Mouse (Mus musculus) urinary bladder, postnatal 14 days (tissue): ENCODE results near the gene Gcsh.

ENCODE experiments used
- DNase-seq: peaks from one replicate; pipeline ENCODE4 v3.0.0; 2021; ENCODE audit warnings: low spot score

Gene Gcsh

DNA sequence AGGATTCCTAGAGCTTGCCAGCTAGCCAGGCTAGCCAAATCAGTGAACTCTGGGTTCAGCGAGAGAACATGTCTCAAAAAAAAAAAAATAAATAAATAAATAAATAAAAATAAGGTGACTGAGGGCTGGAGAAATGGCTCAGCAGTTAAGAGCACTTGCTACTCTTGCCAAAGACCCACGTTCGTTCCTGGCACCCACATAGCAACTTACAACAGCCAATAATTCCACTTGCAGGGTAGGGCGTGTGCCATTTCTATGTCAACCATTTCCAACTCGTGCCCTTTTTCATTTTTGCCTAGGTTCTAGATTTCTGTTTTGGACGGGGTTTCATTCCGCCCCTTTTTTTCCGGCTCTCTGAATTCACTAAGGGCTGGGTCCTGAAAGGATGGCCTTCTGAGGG lies 15.3 kb downstream of the Gcsh start:
- DNase-seq: no peak

DNA sequence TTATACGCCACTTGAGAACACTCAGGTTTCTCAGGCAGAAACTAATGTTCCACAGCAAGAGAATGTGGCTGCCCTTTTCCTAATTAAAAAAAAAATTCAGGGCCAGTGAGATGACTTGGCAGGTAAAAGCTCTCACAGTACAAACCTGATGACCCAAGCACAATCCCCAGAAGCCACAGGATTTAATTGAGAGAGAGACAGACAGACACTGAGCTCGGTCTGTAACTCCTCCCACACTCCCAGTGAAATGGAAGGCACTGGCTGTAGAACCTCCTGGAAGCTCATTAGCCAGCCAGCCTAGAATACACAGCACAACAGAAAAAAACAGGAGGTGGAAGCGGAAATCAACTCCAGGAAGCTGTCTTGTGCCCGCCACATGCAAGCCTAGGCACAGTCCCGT lies 17.7 kb downstream of the Gcsh start:
- DNase-seq: no peak

DNA sequence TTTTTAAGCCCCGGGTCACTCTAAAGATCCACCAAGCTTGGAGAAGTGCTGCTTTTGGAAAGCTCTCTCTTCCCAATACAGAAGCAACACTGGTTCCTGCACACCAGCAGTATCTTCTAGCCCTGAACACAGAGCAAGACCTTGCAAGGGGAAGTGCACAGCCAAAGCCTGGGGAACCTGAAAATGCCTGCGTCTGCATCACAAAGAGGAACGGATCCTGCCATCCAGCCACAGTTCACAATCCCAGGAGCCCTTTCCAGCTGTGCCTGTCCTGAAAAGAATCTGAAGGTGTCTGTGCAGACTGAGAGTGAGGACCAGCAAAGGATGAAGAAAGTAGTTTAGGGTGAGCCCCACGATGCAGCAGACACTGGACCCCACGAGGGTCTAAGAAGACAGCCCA lies 18.3 kb downstream of the Gcsh start:
- no peak for DNase-seq

GRCm38 (mm10) chr8:116969531-116969930 lies 23.8 kb downstream of the Gcsh start:
- no peak for DNase-seq

DNA sequence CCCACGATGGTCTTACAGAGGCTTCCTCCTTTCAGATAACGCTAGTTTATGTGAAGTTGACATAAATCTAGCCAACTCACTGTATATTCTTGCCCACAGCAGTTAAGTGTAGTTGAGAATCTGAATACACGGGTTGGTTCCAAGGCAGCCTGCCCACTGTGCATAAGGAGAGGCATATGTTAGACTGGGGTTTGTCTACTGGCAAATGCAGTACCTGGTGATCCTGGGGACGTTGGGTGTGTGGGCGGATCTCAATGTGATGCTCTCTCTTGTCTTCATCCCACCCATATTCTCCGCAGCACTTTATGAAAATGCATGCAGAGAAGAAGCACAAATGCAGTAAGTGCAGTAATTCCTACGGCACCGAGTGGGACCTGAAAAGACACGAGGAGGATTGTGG lies 38.9 kb downstream of the Gcsh start:
- no peak for DNase-seq

DNA sequence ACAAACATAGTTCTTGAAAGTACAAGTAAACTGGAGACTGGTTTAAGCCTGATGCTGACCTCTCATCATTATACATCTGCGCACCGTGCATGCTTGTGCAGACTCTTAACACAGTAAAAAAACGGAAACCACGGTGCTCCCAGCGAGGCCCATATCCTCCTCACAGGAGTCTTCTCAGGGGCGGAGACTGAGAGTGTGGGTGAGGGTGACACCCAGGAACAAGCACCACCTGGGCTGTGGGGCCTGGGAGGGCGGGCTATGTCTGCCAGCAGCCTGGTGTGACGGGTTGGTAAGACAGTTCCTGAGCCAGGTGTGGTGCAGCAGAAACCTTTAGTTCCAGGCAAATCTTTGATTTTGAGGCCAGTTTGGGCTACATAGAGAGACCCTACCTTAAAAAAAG lies 40.9 kb downstream of the Gcsh start:
- no peak for DNase-seq

DNA sequence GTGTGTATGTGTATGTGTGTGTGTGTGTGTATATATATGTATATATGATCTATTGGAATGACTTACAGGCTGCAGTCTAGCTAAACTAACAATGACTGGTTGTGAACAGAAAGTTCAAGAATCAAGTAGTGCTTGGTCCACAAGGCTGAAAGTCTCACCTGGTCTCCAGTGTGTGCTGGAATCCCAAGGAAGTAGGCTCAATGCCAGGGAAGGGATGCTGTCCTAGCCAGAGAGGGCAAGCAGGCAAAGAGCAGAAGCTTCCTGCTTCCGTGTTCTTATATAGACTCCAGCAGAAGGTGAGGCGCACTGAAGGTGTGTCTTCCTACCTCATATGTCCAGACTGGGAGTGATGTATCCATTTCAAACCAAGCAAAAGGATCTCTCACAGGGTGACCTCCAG lies 41.6 kb downstream of the Gcsh start:
- DNase-seq: no peak

GRCm38 (mm10) chr8:116951369-116951768 lies 42.0 kb downstream of the Gcsh start:
- peak; percentile 19 for DNase-seq

GRCm38 (mm10) chr8:116947589-116947988 lies 45.7 kb downstream of the Gcsh start:
- DNase-seq: no peak

DNA sequence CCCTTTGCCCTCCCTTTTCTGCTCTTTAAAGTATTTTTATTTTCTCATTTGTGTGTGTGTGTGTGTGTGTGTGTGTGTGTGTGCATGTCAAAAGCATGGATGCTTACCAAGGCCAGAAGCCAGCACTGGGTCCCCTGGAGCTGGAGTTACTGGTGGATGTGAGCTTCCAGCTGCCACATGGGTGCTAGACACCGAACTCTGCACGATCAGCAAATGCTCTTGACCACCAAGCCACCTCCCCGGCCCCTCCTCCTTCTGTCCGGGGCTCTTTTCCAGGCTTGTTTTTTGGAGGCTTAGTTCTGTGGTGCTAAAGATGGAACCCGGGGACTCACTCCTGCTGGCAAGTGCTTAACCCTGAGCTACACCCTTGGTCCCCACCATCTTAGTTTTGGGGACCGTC lies 46.5 kb downstream of the Gcsh start:
- DNase-seq: no peak

- DNase-seq: no peak
These were observed 47.0 kb downstream of the Gcsh start for GRCm38 (mm10) chr8:116946268-116946838.

GRCm38 (mm10) chr8:116945169-116945910 lies 48.0 kb downstream of the Gcsh start:
- no peak for DNase-seq

DNA sequence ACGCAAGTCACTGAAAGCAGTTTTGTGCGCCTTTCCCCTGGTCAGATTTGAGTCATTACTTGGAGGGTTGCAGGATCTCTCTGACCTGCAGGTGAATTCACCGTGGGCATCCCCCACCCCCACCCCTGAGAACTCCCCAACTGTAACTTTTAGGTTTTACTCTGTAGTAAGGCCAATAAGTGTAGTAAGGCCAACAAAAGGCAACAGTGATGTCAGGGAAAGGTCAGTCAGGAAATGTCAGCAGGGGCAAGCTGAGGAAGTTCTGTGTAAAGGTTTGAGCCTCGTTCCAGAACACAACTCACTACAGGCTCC lies 49.0 kb downstream of the Gcsh start:
- DNase-seq: no peak

GRCm38 (mm10) chr8:116943555-116944384 lies 49.6 kb downstream of the Gcsh start:
- DNase-seq: peak; percentile 24

DNA sequence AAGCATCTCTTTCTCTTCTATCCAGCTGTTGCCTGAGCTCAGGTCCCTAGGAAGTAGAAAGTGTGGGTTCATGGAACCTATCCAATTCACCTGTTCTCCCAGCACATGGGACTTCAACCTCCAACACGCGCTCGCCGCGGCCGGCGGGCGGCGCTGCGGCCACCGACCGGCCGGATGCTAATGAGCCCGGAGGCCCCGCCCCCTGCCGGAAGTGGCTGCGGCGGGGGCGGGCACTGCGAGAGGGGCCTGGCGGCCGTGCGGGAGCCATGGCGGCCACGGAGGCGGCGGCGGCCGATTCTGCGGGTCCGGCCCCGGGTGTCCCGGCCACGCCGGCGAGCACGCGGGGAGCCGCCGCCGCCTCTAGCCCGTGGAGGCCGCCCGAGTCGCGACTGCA lies 50.2 kb downstream of the Gcsh start, which contains the start of gene Atmin:
Gene Atmin, plus strand, starts transcription at position 233 of the 394 bp plus-strand sequence.
- DNase-seq: peak; percentile 87

DNA sequence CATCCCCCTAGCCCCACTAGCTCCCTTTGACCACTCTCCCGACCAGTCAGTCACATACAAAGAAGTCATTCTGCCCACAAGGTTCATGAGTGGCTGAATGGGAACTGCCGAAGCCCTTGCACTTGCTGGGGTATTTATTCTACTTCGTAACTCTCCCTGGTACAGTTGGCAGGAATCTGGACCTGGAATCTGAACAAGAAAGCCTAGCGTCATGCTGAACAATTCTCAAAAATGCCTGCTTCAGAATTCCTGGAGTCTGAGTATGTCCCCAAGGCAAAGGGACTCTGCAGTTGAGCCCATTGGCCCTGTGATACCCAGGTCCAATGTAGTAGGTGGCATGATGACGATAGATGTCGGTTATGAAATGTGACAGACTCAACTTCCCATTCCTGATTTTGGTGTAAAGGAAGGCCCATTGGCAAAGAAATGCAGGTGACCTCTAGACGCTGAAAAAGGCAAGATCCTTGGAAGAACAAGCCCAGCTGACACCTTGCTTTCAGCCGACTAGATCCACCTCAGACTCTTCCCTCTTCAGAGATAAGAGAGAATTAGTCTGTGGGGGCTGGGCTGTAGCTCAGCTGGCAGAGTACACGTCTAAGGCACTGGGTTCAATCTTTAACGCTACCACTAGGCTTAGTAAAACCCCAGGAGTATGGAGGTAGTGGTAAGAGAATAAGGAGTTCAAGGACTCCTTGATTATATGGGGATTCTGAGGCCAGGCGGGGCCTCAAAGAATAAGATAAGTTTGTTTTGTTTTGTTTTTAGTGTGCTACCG lies 50.9 kb downstream of the Gcsh start:
- DNase-seq: no peak

DNA sequence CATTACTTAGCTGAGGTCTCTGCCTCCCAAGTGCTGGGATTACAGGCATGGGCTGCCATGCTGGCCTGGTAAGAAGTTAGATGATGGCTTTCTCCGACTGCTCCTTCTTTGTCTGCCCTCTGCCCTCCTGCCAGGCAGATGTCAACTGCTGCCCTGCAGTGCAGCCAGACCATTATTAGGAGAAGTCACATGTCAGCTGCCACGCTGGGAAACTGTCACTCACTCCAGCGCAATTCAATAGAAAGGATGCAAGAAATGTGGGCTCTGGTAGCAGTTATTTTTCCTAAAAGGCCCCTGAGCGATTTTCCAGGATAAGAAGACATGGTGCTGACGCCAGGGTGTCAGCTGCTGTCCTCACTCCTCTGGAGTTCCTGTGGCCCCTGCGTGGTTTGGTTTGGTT lies 57.8 kb downstream of the Gcsh start:
- DNase-seq: no peak

DNA sequence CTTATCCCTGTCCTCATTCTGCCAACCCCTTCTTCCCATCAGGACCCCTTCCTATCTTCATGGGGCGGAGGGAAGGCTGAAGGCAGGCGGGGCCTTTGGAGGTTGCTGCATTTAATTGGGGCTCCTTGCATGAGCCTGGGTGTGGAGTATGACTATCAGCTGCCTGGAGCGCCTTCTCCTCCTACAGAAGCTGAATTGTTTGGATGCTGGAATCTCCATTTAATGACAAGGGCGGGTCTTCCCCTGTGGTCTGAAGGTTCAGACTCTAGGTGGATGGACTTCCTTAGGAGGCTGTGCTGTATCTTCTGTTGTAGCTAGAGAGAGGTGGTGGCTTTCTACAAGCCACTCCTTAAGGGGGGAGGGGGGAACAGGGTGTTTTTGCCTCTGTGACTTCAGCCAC lies 58.4 kb downstream of the Gcsh start:
- DNase-seq: no peak
